Mouse (Mus musculus) thymus, adult 2 months (tissue): Measurements from ENCODE around the gene Tmem63a.

Source experiments
- CTCF ChIP-seq: fragments of 200-500 bp; IDR thresholded peaks from 2 replicates; pipeline ENCODE4 v1.5.1; 2012; ENCODE audit warnings: mild to moderate bottlenecking, control low read depth, low read length, moderate library complexity, borderline replicate concordance; ENCODE audit not compliant: control insufficient read depth, poor library complexity, insufficient read depth; ENCODE audit errors: extremely low read depth
- POLR2A ChIP-seq: fragments of 200-500 bp; IDR thresholded peaks from 2 replicates; pipeline ENCODE4 v1.6.1; 2012; ENCODE audit warnings: mild to moderate bottlenecking, low read length, control low read depth, moderate library complexity; ENCODE audit not compliant: control insufficient read depth, poor library complexity, insufficient read depth; ENCODE audit errors: extremely low read depth

DNA sequence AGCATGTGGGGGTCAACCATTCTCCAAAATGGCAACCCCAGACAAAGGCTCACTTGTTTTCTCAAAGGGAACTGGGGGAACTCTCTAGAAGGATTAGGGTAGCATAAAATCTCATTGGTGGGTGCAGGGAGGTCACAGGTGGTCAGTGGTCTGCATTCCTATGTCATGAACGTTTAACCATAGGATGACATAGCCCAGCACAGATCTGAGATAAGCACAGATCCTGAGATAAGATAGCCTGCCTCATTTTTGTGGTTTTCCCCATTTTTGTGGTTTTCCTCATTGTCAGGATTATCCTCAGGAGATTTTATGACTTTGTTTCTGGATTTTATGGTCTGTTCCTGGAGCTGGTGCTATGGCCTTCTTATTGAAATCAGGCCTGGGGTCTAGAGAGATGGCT is 25.1 kb upstream of the Tmem63a start:
- TF ChIP-seq CTCF (no peak), POLR2A (no peak)
